Mouse (Mus musculus) right cerebral cortex, postnatal 14 days (tissue): Measurements from ENCODE around the gene Gpr62.

Source experiments
- DNase-seq: peaks from one replicate; pipeline ENCODE4 v3.0.0; 2022

Gene Gpr62

DNA sequence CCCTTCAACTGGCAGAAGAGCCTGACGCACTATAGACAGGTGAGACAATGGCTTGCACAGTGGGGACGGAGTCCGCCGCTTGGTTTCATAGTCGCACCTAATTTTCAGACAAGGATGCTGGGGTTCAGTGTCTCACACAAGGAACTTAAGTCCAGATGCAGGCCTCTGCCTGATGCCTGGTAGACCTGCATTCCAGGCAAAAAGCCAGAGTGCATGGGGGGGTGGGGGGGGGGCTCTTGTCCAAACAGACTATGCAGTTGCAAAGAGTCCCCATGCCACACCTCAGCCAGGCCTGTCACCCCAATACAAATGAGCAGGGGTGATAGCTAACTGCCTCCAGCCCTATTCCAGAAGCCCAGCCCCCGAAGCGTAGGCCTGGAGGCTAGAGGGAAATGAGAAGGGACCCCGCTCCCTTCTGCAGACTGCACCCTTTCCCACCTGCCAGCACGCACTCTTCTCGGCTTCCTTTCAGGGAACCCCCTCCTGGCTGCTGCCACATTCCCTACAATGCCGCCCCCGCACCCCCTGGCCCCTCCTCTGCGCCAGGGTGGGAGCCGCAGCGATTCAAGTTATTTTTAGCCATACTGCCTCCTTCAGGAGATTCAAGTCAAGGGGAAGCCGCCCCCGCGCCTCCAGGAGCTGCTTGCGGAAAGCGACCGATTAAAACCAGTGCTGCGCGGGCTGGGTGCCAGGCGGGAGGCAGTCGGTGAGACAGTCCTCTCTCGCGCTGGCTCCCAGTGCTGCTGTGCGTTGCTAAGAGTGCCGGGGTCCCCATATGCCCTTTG lies 47.7 kb downstream of the Gpr62 start:
- DNase-seq = peak; percentile 99

DNA sequence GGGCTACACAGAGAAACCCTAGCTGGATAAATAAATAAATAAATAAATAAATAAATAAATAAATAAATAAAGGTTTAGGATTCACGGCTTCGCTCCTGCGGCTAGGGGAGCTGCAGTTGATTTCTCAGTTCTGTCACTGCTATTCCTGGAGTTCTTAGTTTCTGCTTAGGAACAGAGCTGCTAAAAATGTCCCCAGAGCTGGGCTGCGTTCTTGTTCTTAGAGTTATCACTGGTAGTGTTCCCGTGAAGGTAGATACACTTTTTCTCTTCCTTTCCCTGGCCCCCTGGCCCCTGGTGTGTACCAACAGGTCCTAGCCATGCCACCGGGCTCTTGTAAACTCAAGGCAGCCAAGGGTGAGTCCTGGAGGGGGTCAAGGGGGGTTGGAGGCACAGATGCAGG lies 48.9 kb downstream of the Gpr62 start:
- no peak for DNase-seq
